Mouse (Mus musculus) lung, postnatal 10 days (tissue): ENCODE data around the gene Bpifb1.
"Not testable (repeated sequence)": the region's sequence is repeated elsewhere in the genome, so short reads cannot be mapped to it uniquely, and the experiment has no call there.

ENCODE experiments used
- DNase-seq: peaks from one replicate; pipeline ENCODE4 v3.0.0; 2021

Bpifb1 gene

GRCm38 (mm10) chr2:154190546-154191258 is at the start of gene Bpifb1:
Gene Bpifb1 (plus strand): TSS chr2:154190818.
- DNase-seq = no peak

GRCm38 (mm10) chr2:154142580-154142979 is 48.0 kb upstream of the Bpifb1 start, which contains the start of gene Bpifa1:
Gene Bpifa1 (plus strand): TSS chr2:154142880.
- no peak for DNase-seq

GRCm38 (mm10) chr2:154143735-154144134 is 46.9 kb upstream of the Bpifb1 start:
- no peak for DNase-seq

DNA sequence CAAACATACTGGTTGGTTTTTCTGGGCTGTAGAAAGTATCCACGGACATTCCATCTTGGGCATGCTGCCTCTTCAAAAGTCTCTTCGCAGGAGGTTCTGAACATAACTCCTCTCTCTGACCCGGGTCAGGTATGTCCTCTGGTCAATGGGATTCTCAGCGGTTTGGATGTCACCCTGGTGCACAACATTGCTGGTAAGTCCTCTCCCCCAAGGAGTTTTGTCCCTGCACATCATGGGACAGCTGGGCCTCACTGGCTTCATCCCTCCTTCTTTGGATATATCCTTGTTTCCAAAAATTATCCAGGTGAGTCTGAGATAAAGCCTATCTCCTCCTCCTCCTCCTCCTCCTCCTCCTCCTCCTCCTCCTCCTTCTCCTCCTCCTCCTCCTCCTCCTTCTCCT is 43.1 kb upstream of the Bpifb1 start:
- no peak for DNase-seq

DNA sequence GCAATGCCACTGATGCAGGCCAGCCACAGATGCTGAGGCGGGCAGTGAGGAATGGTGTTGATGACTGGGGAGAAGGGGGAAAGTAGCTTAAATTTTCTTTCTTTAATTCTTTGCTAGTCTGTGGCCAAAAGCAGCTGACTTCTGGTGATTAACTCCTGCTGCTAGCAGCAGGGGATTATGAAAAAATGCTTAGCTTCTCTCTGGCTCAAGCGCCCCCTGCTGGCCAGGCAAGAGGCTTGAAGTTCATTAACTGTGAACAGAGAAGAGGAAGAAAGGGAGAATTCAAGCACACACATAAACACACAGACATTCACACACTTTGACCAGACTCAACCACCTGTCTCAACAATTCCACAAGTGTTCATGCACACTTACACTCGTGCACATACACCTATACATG is 32.2 kb upstream of the Bpifb1 start:
- peak; percentile 54 for DNase-seq

DNA sequence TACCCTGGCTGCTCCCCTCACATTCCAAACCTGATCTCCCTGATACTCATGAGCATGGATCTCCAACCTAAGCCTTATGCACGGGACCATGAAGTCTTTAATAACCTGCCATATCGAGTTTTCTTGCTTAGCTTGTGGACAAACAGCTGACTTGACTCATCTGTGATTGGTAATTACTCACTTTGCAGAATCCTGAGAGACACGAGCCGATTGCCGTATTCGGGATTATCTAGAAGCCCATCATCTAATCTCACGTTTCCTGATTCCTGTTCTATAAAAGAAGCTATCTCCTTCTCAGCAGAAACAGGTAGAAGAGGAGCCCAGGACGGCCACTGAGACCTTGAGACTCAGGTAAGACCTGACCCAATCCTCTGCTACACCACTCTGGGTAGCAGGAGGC is 28.3 kb upstream of the Bpifb1 start, which contains the start of gene Bpifa5:
Gene Bpifa5 (plus strand): TSS at position 301 of the 400 bp plus-strand sequence.
- no peak for DNase-seq

- DNase-seq = no peak
Measured at GRCm38 (mm10) chr2:154163306-154163705, 27.3 kb upstream of the Bpifb1 start.

DNA sequence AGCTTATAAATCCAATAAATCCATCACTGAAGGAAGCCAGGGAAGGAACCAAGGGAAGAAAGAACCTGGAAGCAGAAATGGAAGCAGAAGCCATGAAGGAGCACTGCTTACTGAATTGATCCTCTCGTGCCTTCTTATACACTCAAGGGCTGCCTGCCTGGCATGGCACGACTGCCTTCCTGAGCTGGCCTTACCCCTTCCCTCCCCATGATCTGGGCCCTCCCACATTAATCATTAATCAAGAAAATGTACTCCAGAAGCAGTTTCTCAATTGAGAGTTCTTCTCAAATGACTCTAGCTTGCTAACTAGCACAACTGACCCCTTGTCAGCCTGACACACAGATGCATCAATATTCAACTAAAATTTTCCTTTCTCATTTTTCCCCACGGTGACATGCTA is 21.4 kb upstream of the Bpifb1 start:
- no peak for DNase-seq

GRCm38 (mm10) chr2:154171621-154172020 is 19.0 kb upstream of the Bpifb1 start:
- no peak for DNase-seq

GRCm38 (mm10) chr2:154173313-154173712 is 17.3 kb upstream of the Bpifb1 start:
- DNase-seq = peak; percentile 60

DNA sequence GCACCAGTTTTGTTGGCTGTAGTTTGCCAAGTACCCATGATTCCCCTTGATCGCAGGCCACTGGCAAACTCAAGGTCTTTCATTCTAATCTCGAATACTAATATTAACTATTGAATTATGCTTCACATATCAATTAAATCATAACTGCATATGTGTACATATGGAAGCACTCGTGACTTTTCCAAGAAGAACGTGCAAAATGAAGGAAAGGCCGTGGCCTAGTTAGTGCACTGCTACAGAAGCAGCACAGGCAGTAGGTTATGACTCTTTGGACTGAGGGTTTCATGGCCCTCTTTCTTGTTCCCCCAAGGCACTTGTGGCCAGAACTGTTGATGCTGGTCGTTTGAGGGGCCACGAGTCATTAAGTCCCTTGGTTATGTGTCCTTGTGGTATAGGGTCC is 8.7 kb upstream of the Bpifb1 start:
- not testable (repeated sequence) for DNase-seq

DNA sequence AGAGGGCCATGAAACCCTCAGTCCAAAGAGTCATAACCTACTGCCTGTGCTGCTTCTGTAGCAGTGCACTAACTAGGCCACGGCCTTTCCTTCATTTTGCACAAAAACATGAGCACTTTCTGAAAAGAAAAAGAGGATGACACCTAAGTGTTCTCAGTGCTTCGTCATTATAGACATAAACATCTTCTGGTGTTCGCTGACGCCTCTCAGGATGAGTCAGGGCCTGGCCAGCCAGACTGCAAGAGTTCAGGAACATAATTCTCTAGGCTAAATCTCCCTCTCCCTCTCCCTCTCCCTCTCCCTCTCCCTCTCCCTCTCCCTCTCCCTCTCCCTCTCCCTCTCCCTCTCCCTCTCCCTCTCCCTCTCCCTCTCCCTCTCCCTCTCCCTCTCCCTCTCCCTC is 7.6 kb upstream of the Bpifb1 start:
- not testable (repeated sequence) for DNase-seq

DNA sequence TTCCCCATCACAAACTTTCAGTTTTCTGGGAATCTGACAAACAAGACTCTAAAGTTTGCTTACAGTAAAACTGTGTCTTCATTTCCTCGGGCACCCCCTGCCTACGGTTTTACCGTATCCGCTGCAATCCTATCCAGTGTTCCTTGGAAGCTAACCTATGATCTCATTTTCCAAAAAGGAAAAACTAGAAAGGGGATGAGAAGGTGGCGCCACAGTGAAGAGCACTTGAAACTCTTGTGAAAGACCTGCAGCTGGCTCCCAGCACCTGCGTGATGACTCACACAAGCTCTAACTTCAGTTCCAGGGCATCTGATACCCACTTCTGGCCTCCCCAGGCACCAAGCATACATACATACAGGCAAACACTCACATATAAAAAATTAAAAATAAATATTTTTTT is 5.3 kb upstream of the Bpifb1 start:
- peak; percentile 44 for DNase-seq

DNA sequence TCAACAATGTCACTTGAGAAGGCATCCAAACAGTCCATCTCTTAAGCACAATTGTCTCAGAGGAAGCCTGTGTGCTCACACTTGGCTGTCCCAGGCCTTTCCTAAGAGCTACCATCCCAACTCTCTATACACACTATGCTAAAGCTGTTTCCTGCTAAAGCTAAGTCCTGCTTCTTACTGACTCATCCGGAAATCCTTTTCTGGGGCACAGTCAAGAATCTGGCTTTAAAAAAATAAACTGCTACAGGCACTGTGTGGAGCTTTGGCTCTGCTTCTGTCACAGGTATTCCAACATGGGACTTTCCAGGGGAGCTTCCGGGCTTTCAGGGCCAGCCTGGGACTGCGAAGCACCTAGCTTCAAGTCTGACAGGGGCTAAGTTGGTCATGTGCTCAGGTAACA is 4.9 kb upstream of the Bpifb1 start:
- no peak for DNase-seq

GRCm38 (mm10) chr2:154187468-154187867 is 3.1 kb upstream of the Bpifb1 start:
- DNase-seq = peak; percentile 28

- DNase-seq = no peak
Measured at GRCm38 (mm10) chr2:154189877-154190434, 662 bp upstream of the Bpifb1 start.

- DNase-seq = no peak
Measured at GRCm38 (mm10) chr2:154192141-154192540, 1.5 kb downstream of the Bpifb1 start.

DNA sequence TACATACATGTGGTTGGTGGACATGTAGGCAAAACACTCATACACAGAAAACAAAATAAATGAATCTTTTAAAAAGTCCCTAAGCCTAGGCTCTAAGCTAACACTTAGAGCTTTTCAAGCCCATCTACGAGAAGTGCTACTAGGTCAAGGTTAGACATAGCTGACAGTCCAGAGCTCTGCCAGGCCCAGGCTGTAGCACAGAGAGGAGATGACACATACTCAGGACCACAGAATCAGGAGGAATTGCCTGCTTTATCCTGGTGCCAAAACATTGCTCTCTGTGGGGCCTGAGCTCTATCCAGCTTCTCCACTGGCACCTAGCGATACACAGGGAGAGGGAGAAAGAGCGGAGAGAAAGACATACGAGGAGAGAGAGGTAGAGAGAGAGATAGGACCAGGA is 2.5 kb downstream of the Bpifb1 start:
- DNase-seq = no peak

DNA sequence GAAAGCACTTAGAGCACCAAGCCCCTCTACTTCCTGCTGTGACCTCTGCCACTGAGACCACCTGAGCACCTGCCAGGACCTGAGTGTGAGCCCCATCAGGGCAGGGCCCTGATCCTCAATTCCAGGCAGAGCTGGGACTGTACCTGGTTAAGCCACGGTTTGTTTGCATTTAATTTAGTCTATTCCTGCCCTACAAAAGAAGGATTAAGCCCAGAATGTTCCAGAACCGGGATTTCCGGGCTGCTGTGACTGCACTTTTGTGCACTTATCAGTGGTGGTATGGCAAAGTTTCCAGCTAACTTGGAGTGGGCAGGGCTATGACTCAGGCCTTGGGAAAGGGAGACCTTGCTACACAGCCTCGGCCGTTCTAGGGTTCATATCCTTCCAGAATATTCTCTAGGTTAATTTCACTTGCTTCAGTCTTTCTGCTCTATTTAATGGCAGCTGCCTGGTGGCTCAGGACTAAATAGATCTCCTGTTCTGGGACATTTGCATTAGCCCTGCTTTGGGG is 3.4 kb downstream of the Bpifb1 start:
- no peak for DNase-seq

DNA sequence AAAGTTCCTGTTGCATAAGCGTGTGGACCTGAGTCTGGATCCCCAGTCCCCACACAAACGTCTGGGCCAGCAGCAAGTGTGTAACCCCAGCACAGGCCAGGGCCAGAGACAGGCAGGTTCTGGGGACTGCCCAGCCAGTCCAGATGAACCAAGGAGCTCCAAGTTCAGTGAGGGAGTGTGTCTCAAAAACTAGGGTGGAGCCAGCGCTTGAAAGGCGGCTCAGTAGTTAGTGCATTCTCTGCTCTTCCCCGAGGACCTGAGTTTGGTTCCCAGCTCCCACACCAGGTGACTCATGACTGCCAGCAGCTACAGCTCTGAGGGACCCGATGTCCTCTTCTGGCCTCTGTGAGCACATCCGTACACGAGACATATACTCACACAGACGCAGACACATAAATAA is 6.4 kb downstream of the Bpifb1 start:
- no peak for DNase-seq

- DNase-seq = no peak
Measured at GRCm38 (mm10) chr2:154204630-154205029, 14.0 kb downstream of the Bpifb1 start.

- DNase-seq = peak; percentile 67
Measured at GRCm38 (mm10) chr2:154206908-154207307, 16.3 kb downstream of the Bpifb1 start.

DNA sequence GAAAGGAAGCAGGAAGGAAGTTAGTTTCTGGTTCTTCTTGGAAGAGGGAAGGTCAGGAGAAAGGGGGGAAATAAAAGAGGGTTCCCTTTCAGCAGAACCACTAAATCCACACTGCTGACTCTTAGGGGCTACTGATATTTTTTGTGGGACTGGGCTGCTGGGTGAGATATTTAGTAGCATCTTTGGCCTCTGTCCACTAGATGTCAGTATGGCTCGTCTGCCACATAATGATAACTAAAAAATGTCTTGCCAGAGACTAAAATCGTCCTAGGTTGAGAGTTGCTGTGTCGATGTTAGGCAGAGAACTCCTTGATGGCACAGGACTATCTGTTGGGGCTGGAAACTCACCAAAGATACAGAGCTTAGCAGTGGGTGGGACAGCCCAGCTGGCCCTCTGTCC is 18.5 kb downstream of the Bpifb1 start:
- no peak for DNase-seq

GRCm38 (mm10) chr2:154211121-154211520 is 20.5 kb downstream of the Bpifb1 start:
- no peak for DNase-seq

DNA sequence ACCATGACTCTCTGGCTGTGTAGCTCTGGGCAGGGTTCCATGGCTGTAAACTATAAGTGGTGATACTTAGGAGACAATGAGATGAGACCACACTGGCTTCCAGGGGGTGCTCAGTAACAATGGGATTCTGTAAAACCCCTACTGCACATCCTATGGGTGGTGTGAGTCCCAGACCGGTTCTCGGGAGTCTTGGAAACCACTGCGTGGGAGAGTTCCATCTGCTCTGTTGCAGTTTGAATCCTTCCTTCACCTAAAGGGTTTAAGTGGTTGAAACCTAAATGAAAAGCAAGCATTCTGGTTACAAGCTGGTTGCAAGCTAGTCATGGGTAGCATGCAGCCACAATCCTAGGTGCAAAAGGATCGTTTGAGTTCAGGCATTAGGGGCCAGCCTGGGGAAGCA is 21.3 kb downstream of the Bpifb1 start:
- no peak for DNase-seq
